ENCODE assay signal across 8 mouse cellular contexts in genomic region chr7:35585191-35586054, GRCm38 (mm10). TPM values are rescaled to one million over a fixed set of nuclear protein-coding genes. Genes with fewer than 3 reads are reported as not detected.
DNase-seq lines count a peak whose midpoint lies in the region; ATAC-seq lines count a peak whose summit lies in the region.

Gene Rgs9bp (minus strand): TSS chr7:35585582.

- intact Hi-C loops in left cerebral cortex, postnatal 4 days (cut with DNase I) = no loop called here
- intact Hi-C loops in left cerebral cortex, postnatal 25 days (cut with DNase I) = loop anchor here (2.0 kb wide), 1 partner anchor 31 kb away; no protein-coding TSS in a partner anchor

- peak within 1 kb of the TSS; percentile 96 for H3K4me3 ChIP-seq in embryonic facial prominence, embryonic 10.5 days
- peak within 1 kb of the TSS; percentile 78 for H3K4me3 ChIP-seq in heart, embryonic 13.5 days

- H3K9ac ChIP-seq in heart, embryonic 13.5 days = peak within 1 kb of the TSS; percentile 86

- peak; percentile 49 for DNase-seq in left cerebral cortex, postnatal 4 days
- no peak for DNase-seq in left cerebral cortex, postnatal 25 days (ENCODE audit: low spot score in 2 of 2)
- DNase-seq in embryonic facial prominence, embryonic 10.5 days (ENCODE audit: low spot score) = peak; percentile 88
- DNase-seq in kidney, postnatal 10 days = peak; percentile 80
- peak; percentile 45 to 67 for DNase-seq in lung, postnatal 4 days
- peak; percentile 72 for DNase-seq in retina, postnatal 1 day
- no peak for DNase-seq in layer of hippocampus, adult 11-12 months (ENCODE audit: low spot score)

- H3K27ac ChIP-seq in embryonic facial prominence, embryonic 10.5 days (replicated peaks) = peak within 1 kb of the TSS; percentile 91
- H3K27ac ChIP-seq in heart, embryonic 13.5 days (replicated peaks) = peak within 1 kb of the TSS; percentile 58

- H3K9me3 ChIP-seq in embryonic facial prominence, embryonic 10.5 days = no peaks in the 10 kb centered on the region
- H3K9me3 ChIP-seq in heart, embryonic 13.5 days = no peaks in the 10 kb centered on the region

- ATAC-seq in heart, embryonic 13.5 days (ENCODE audit: extremely low read depth, insufficient number of reproducible peaks, low FRiP score, low TSS enrichment) = peak; percentile 65; the same call in 1 of the 2 replicates

- peak within 1 kb of the TSS; percentile 96 for H3K4me2 ChIP-seq in heart, embryonic 13.5 days

- peaks cover 46% of the 10 kb centered on the region for H3K27me3 ChIP-seq in embryonic facial prominence, embryonic 10.5 days (replicated peaks; ENCODE audit: low read depth, poor library complexity, severe bottlenecking)
- peaks cover 44% of the 10 kb centered on the region for H3K27me3 ChIP-seq in heart, embryonic 13.5 days (replicated peaks)

- H3K4me1 ChIP-seq in embryonic facial prominence, embryonic 10.5 days = peaks cover 43% of the 10 kb centered on the region
- peaks cover 36% of the 10 kb centered on the region for H3K4me1 ChIP-seq in heart, embryonic 13.5 days

- WGBS in embryonic facial prominence, embryonic 10.5 days = under 1% methylated on average over 45 of the region's 45 CpGs
- under 1% methylated on average over 45 of the region's 45 CpGs for WGBS in heart, embryonic 13.5 days

- H3K36me3 ChIP-seq in embryonic facial prominence, embryonic 10.5 days (replicated peaks) = no peaks in the 10 kb centered on the region
- no peaks in the 10 kb centered on the region for H3K36me3 ChIP-seq in heart, embryonic 13.5 days

RNA-seq across cellular contexts. Expression of gene Rgs9bp, which starts in this region (rescaled TPM):
- total RNA-seq in left cerebral cortex, postnatal 4 days (2021) = 1 to 10 TPM; 2.3 to 2.6 TPM
- total RNA-seq in left cerebral cortex, postnatal 25 days (2021) = under 1 TPM; 0.48 TPM
- polyA plus RNA-seq in embryonic facial prominence, embryonic 10.5 days (2016; fragmentation: Nextera tagmentation; extraction: Ambion mirVana) = 0.24 and 0.28 TPM in 2 replicates
- 0.49 and 0.51 TPM in 2 replicates for polyA plus RNA-seq in heart, embryonic 13.5 days (2015; fragmentation: Nextera tagmentation; extraction: Ambion mirVana)

Comparison
In these comparisons a context has a peak if more than half of its experiments do, and no peak if none do; other contexts are left out.
1. DNase-seq: peak in left cerebral cortex, postnatal 4 days (single experiment), kidney, postnatal 10 days (single experiment), lung, postnatal 4 days (2 of 2) and retina, postnatal 1 day (single experiment); none in left cerebral cortex, postnatal 25 days (0 of 2) and layer of hippocampus, adult 11-12 months (single experiment).
2. Peak in DNase-seq, H3K4me3 ChIP-seq and H3K27ac ChIP-seq in embryonic facial prominence, embryonic 10.5 days; RNA of the gene not detected or under 1 TPM.
3. Peak in ATAC-seq, H3K4me3 ChIP-seq, H3K27ac ChIP-seq, H3K9ac ChIP-seq and H3K4me2 ChIP-seq in heart, embryonic 13.5 days; RNA of the gene not detected or under 1 TPM.